Mouse (Mus musculus): ENCODE results near the gene Sel1l3.

Gene Sel1l3

GRCm38 (mm10) chr5:53142587-53142986 is 71.1 kb downstream of the Sel1l3 start:
- DNase-seq (ENCODE audit: low spot score) = no peak

- no peak for DNase-seq (ENCODE audit: low spot score)
Measured at GRCm38 (mm10) chr5:53140158-53140927, 73.4 kb downstream of the Sel1l3 start.

GRCm38 (mm10) chr5:53139566-53139965 is 74.2 kb downstream of the Sel1l3 start:
- no peak for DNase-seq (ENCODE audit: low spot score)

GRCm38 (mm10) chr5:53139140-53139539 is 74.6 kb downstream of the Sel1l3 start:
- no peak for DNase-seq (ENCODE audit: low spot score)

GRCm38 (mm10) chr5:53138025-53138424 is 75.7 kb downstream of the Sel1l3 start:
- no peak for DNase-seq (ENCODE audit: low spot score)

GRCm38 (mm10) chr5:53135984-53136383 is 77.7 kb downstream of the Sel1l3 start:
- no peak for DNase-seq (ENCODE audit: low spot score)

- no peak for DNase-seq (ENCODE audit: low spot score)
Measured at GRCm38 (mm10) chr5:53134003-53134402, 79.7 kb downstream of the Sel1l3 start.

- DNase-seq (ENCODE audit: low spot score) = no peak
Measured at GRCm38 (mm10) chr5:53124701-53125100, 89.0 kb downstream of the Sel1l3 start.

GRCm38 (mm10) chr5:53123525-53124286 is 90.0 kb downstream of the Sel1l3 start:
- DNase-seq (ENCODE audit: low spot score) = no peak

- no peak for DNase-seq (ENCODE audit: low spot score)
Measured at GRCm38 (mm10) chr5:53119689-53120088, 94.0 kb downstream of the Sel1l3 start.

GRCm38 (mm10) chr5:53118212-53118611 is 95.5 kb downstream of the Sel1l3 start:
- DNase-seq (ENCODE audit: low spot score) = no peak

GRCm38 (mm10) chr5:53114616-53115267 is 99.0 kb downstream of the Sel1l3 start:
- no peak for DNase-seq (ENCODE audit: low spot score)

- DNase-seq (ENCODE audit: low spot score) = no peak
Measured at GRCm38 (mm10) chr5:53112942-53113341, 100.8 kb downstream of the Sel1l3 start.

GRCm38 (mm10) chr5:53111036-53111435 is 102.7 kb downstream of the Sel1l3 start:
- no peak for DNase-seq (ENCODE audit: low spot score)

- DNase-seq (ENCODE audit: low spot score) = no peak
Measured at GRCm38 (mm10) chr5:53110225-53110624, 103.5 kb downstream of the Sel1l3 start.

- no peak for DNase-seq (ENCODE audit: low spot score)
Measured at GRCm38 (mm10) chr5:53108668-53109067, 105.1 kb downstream of the Sel1l3 start.

- no peak for DNase-seq (ENCODE audit: low spot score)
Measured at GRCm38 (mm10) chr5:53108026-53108425, 105.7 kb downstream of the Sel1l3 start.

- no peak for DNase-seq (ENCODE audit: low spot score)
Measured at GRCm38 (mm10) chr5:53106731-53107130, 107.0 kb downstream of the Sel1l3 start.

GRCm38 (mm10) chr5:53106125-53106524 is 107.6 kb downstream of the Sel1l3 start:
- DNase-seq (ENCODE audit: low spot score) = no peak

- DNase-seq (ENCODE audit: low spot score) = peak; percentile 16
Measured at GRCm38 (mm10) chr5:53105716-53106115, 108.0 kb downstream of the Sel1l3 start.

- no peak for DNase-seq (ENCODE audit: low spot score)
Measured at GRCm38 (mm10) chr5:53104177-53104855, 109.4 kb downstream of the Sel1l3 start.

GRCm38 (mm10) chr5:53101848-53102473 is 111.8 kb downstream of the Sel1l3 start:
- no peak for DNase-seq (ENCODE audit: low spot score)
